Mouse (Mus musculus): ENCODE measurements around the gene Slc24a4. TPM values are rescaled to one million over a fixed set of nuclear protein-coding genes. Genes with fewer than 3 reads are reported as not detected.

Gene Slc24a4
- total and polyA plus RNA-seq, 2 experiments = not detected

DNA sequence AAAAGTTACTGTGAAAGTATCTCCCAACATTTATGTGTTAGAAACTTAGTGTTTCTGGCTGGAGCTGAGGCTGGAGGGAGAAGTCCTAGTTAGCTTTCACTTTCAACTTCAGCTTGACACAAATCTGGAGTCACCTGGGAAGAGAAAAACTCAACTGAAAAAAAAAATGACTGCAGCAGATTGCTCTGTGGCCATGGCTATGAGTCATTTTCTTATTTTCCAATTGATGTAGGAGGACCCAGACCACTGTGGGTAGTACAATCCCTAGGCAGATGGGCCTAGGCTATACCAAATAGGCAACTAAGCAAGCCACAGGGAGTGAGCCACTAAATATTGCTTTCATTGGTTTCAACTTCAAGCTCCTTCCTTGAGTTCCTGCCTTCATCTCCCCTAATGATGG is 19.7 kb upstream of the Slc24a4 start:
- TF ChIP-seq CTCF (IDR thresholded peaks at IDR 0.05; ENCODE audit: low read depth, low read length) = no peak
- TF ChIP-seq POLR2A (IDR thresholded peaks at IDR 0.05; ENCODE audit: extremely low read depth, insufficient read depth, low read length) = no peak
- Histone ChIP-seq H3K36me3 (ENCODE audit: control insufficient read depth, insufficient read depth, low read length) (no peaks in the 10 kb centered on the region), H3K4me3 (ENCODE audit: insufficient read depth, low read depth, low read length) (no peak overlapping the region), H3K27me3 (ENCODE audit: control insufficient read depth, insufficient read depth, low read length) (no peaks in the 10 kb centered on the region), H3K79me2 (ENCODE audit: control insufficient read depth, insufficient read depth, low read length) (no peaks in the 10 kb centered on the region), H3K27ac (replicated peaks; ENCODE audit: insufficient read depth, low read depth, low read length) (no peak overlapping the region), H3K9ac (ENCODE audit: low read depth, low read length) (no peak overlapping the region), H3K4me1 (ENCODE audit: control insufficient read depth, insufficient read depth, low read length) (no peaks in the 10 kb centered on the region)
- no peak for DNase-seq (ENCODE audit: extremely low read depth, low read depth, low spot score)

DNA sequence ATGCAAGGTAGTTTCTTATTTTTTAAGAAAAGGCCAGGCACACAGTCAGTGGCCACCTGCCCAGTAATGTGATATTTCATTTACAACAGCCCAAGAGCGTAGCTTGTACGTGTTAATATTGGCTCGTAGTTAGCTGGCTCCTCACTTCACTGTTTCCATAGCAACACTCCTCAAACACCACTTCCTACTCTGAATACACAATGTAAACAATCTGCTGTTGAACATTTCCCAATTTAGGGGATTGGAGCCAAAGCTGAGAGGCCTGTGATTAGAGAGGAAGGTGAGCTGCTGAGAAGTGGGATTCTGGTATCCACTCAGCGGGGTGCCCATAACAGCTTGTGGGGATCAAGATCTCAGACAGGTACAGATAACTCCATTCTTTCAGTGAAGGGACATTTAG is 16.0 kb upstream of the Slc24a4 start:
- WGBS = 22% methylated on average over 4 of the region's 4 CpGs
- no peak overlapping the region for H3K4me3 ChIP-seq (ENCODE audit: insufficient read depth, low read depth, low read length)

DNA sequence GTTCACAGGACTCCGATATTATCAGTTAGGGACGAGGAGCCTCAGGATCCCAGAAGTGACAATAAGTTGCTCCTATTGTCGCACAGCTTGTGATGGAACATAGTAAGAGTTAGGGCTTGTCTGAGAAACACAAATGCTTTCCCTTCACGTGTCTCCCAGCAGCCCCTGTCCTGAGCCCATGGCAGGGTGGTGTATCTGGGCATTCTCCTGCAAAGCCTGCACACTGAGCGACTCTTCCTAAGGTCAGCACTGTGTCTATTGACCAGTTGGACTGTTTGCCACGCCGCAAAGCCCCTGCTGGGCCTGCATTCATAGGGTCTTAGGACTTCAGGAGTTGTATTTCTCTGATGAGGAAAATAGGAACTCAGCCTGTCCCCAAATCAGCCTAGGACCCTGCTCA is 15.6 kb upstream of the Slc24a4 start:
- 49% methylated on average over 7 of the region's 7 CpGs for WGBS
- no peak for TF ChIP-seq POLR2A (IDR thresholded peaks at IDR 0.05; ENCODE audit: extremely low read depth, insufficient read depth, low read length)
- no peak for TF ChIP-seq CTCF (IDR thresholded peaks at IDR 0.05; ENCODE audit: low read depth, low read length)
- Histone ChIP-seq H3K27ac (replicated peaks; ENCODE audit: insufficient read depth, low read depth, low read length) (no peak overlapping the region), H3K79me2 (ENCODE audit: control insufficient read depth, insufficient read depth, low read length) (no peaks in the 10 kb centered on the region), H3K36me3 (ENCODE audit: control insufficient read depth, insufficient read depth, low read length) (no peaks in the 10 kb centered on the region), H3K4me1 (ENCODE audit: control insufficient read depth, insufficient read depth, low read length) (no peaks in the 10 kb centered on the region), H3K9ac (ENCODE audit: low read depth, low read length) (no peak overlapping the region), H3K4me3 (ENCODE audit: insufficient read depth, low read depth, low read length) (no peak overlapping the region), H3K27me3 (ENCODE audit: control insufficient read depth, insufficient read depth, low read length) (no peaks in the 10 kb centered on the region)
- no peak for DNase-seq (ENCODE audit: extremely low read depth, low read depth, low spot score)

More for the DNA sequence above, 16.0 kb upstream of the Slc24a4 start:
- H3K36me3 ChIP-seq (ENCODE audit: control insufficient read depth, insufficient read depth, low read length) = no peaks in the 10 kb centered on the region
- TF ChIP-seq POLR2A (IDR thresholded peaks at IDR 0.05; ENCODE audit: extremely low read depth, insufficient read depth, low read length) = no peak
- no peak for TF ChIP-seq CTCF (IDR thresholded peaks at IDR 0.05; ENCODE audit: low read depth, low read length)
- peak; percentile 57 for DNase-seq (ENCODE audit: extremely low read depth, low read depth, low spot score)
- no peak overlapping the region for H3K9ac ChIP-seq (ENCODE audit: low read depth, low read length)
- no peaks in the 10 kb centered on the region for H3K4me1 ChIP-seq (ENCODE audit: control insufficient read depth, insufficient read depth, low read length)
- H3K27me3 ChIP-seq (ENCODE audit: control insufficient read depth, insufficient read depth, low read length) = no peaks in the 10 kb centered on the region
- no peaks in the 10 kb centered on the region for H3K79me2 ChIP-seq (ENCODE audit: control insufficient read depth, insufficient read depth, low read length)
- no peak overlapping the region for H3K27ac ChIP-seq (replicated peaks; ENCODE audit: insufficient read depth, low read depth, low read length)

DNA sequence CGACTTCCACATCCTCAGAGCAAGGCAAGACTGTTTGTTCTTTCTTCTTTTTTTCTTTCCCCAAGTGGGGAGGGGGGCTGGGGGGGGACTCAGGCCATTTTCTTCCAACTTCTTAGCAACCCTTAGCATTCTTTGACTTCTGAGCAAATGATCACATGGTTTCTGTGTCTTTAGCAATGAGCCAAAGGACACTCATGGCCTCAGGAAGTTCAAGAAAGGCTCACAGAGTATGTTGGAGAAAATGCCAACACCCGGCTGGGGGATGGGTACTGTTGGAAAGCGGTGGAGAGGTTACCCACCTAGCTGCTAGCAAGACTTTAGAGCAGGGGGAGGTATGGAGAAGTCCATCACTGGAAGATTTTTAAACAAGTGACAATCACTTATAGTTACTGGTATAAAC is 15.1 kb upstream of the Slc24a4 start:
- Histone ChIP-seq H3K36me3 (ENCODE audit: control insufficient read depth, insufficient read depth, low read length) (no peaks in the 10 kb centered on the region), H3K4me1 (ENCODE audit: control insufficient read depth, insufficient read depth, low read length) (no peaks in the 10 kb centered on the region), H3K79me2 (ENCODE audit: control insufficient read depth, insufficient read depth, low read length) (no peaks in the 10 kb centered on the region), H3K27me3 (ENCODE audit: control insufficient read depth, insufficient read depth, low read length) (no peaks in the 10 kb centered on the region), H3K9ac (ENCODE audit: low read depth, low read length) (no peak overlapping the region), H3K4me3 (ENCODE audit: insufficient read depth, low read depth, low read length) (no peak overlapping the region), H3K27ac (replicated peaks; ENCODE audit: insufficient read depth, low read depth, low read length) (no peak overlapping the region)
- WGBS = 70% methylated on average over 3 of the region's 3 CpGs
- TF ChIP-seq POLR2A (IDR thresholded peaks at IDR 0.05; ENCODE audit: extremely low read depth, insufficient read depth, low read length) (no peak), CTCF (IDR thresholded peaks at IDR 0.05; ENCODE audit: low read depth, low read length) (no peak)
- no peak for DNase-seq (ENCODE audit: extremely low read depth, low read depth, low spot score)

DNA sequence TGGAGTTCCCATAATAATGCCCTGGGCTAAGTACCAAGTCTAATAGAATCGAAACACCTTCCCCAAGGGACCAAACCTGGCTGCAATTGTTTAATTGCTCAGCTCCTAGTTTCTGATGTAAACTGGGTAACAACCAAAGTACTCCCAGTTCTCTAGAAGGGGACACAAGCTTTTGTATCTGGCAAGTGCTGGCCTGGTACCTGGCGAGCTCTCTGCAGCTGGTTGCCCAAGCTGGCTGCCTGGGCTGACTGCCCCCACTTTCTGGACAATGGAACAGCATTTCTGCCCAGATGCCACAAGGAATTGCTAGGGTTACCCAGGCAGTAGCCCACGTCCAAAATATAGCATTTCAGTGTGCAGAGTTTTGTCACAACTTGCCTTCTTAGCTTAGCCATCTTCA is 12.0 kb upstream of the Slc24a4 start:
- Histone ChIP-seq H3K36me3 (ENCODE audit: control insufficient read depth, insufficient read depth, low read length) (no peaks in the 10 kb centered on the region), H3K9ac (ENCODE audit: low read depth, low read length) (no peak overlapping the region), H3K27me3 (ENCODE audit: control insufficient read depth, insufficient read depth, low read length) (no peaks in the 10 kb centered on the region), H3K79me2 (ENCODE audit: control insufficient read depth, insufficient read depth, low read length) (no peaks in the 10 kb centered on the region), H3K27ac (replicated peaks; ENCODE audit: insufficient read depth, low read depth, low read length) (no peak overlapping the region), H3K4me3 (ENCODE audit: insufficient read depth, low read depth, low read length) (no peak overlapping the region), H3K4me1 (ENCODE audit: control insufficient read depth, insufficient read depth, low read length) (no peaks in the 10 kb centered on the region)
- DNase-seq (ENCODE audit: extremely low read depth, low read depth, low spot score) = no peak
- WGBS = 82% methylated on average over 3 of the region's 3 CpGs
- TF ChIP-seq POLR2A (IDR thresholded peaks at IDR 0.05; ENCODE audit: extremely low read depth, insufficient read depth, low read length) (no peak), CTCF (IDR thresholded peaks at IDR 0.05; ENCODE audit: low read depth, low read length) (no peak)

DNA sequence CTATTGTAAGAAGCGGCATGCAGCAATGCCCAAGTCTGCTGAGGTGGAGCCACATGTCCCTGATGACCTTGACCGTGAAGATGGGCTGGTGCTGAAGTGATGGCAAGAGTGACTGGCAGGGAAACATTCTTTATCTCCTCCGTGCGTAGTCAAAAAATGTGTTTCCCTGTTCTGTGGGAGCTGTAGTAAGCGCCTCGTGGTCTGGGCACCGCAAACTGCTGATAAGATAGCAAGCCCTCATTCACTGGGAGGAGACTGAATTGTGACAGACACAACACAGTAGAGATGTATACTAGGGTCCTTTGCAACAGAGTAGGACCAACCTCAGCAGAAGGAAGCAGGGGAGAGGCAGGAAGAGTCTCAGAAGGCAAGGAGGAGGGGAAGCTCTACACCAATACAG is 10.5 kb upstream of the Slc24a4 start:
- Histone ChIP-seq H3K4me1 (ENCODE audit: control insufficient read depth, insufficient read depth, low read length) (no peaks in the 10 kb centered on the region), H3K9ac (ENCODE audit: low read depth, low read length) (no peak overlapping the region), H3K79me2 (ENCODE audit: control insufficient read depth, insufficient read depth, low read length) (no peaks in the 10 kb centered on the region), H3K4me3 (ENCODE audit: insufficient read depth, low read depth, low read length) (no peak overlapping the region), H3K27ac (replicated peaks; ENCODE audit: insufficient read depth, low read depth, low read length) (no peak overlapping the region), H3K36me3 (ENCODE audit: control insufficient read depth, insufficient read depth, low read length) (no peaks in the 10 kb centered on the region), H3K27me3 (ENCODE audit: control insufficient read depth, insufficient read depth, low read length) (no peaks in the 10 kb centered on the region)
- TF ChIP-seq CTCF (IDR thresholded peaks at IDR 0.05; ENCODE audit: low read depth, low read length) (no peak), POLR2A (IDR thresholded peaks at IDR 0.05; ENCODE audit: extremely low read depth, insufficient read depth, low read length) (no peak)
- no peak for DNase-seq (ENCODE audit: extremely low read depth, low read depth, low spot score)
- WGBS = 70% methylated on average over 7 of the region's 7 CpGs
